Mouse (Mus musculus): ENCODE measurements around the gene Zer1. TPM values are rescaled to one million over a fixed set of nuclear protein-coding genes. Genes with fewer than 3 reads are reported as not detected.
A peak's percentile ranks its signal among the peaks of the same experiment; 100 is the strongest.
"Not testable (repeated sequence)": the region's sequence is repeated elsewhere in the genome, so short reads cannot be mapped to it uniquely, and the experiment has no call there.

Zer1 gene
- polyA plus RNA-seq, 1 experiment from 2014 or later = 2.6 TPM

DNA sequence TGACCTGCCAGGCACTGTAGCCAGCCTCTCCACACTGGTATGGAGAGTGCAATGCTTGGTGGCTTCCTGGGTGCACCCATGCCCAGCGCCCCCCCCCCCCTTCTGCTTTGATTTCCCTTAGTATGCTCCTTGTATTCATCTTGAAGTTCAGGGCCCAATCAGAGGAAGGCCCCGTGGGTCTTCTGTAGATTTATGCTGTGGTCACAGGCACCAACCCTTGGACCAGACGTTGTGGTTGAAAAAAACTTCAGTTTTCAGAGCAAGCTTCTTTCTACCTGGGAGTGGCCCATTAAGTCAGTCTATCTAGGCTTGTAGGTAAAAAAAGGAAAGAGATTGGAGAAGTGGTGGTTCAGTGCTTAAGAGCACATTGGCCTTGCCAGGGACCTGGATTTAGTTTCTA lies 60.6 kb downstream of the Zer1 start:
- 3% methylated on average over 3 of the region's 3 CpGs for WGBS (ENCODE audit: insufficient replicate concordance)

DNA sequence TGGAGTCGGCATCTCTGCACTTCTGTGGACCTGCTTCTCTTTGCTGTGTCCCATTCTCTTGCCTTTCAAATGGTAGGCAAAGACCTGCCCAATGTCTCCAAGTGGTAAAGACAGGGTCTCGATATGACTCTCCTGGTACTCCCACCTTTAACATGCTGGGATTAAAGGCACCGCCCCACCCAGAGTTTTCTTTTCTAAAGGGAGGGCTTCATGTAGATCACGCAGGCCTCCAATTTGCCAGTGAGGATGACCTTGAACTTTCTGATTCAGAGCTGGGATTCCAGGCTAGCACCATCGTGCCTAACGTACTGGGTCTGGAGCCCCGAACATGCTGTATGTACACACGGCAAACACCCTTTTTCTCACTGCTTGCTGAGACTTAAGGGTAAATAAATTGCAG lies 61.1 kb downstream of the Zer1 start:
- H3K4me2 ChIP-seq = peak overlapping the region; percentile 98
- H3K9me3 ChIP-seq (replicated peaks) = no peaks in the 10 kb centered on the region
- ATAC-seq (ENCODE audit: low read depth) (no peak), DNase-seq (no peak)
- peak overlapping the region; percentile 91 for H3K27ac ChIP-seq
- H3K4me3 ChIP-seq (replicated peaks) = peak overlapping the region; percentile 70
- peaks cover 61% of the 10 kb centered on the region for H3K4me1 ChIP-seq (replicated peaks)
- under 1% methylated on average over 8 of the region's 8 CpGs for WGBS (ENCODE audit: insufficient replicate concordance)
- H3K9ac ChIP-seq = peak overlapping the region; percentile 86
- H3K27me3 ChIP-seq = no peaks in the 10 kb centered on the region
- peaks cover 4% of the 10 kb centered on the region; the same call in 1 of the 2 replicates for H3K36me3 ChIP-seq

More for the DNA sequence above, 60.6 kb downstream of the Zer1 start:
- peaks cover 66% of the 10 kb centered on the region for H3K4me1 ChIP-seq (replicated peaks)
- ATAC-seq (ENCODE audit: low read depth) (no peak), DNase-seq (no peak)
- peak overlapping the region; percentile 86 for H3K9ac ChIP-seq
- peak overlapping the region; percentile 70 for H3K4me3 ChIP-seq (replicated peaks)
- H3K27ac ChIP-seq = peak overlapping the region; percentile 91
- no peaks in the 10 kb centered on the region for H3K9me3 ChIP-seq (replicated peaks)
- H3K36me3 ChIP-seq = peaks cover 10% of the 10 kb centered on the region
- no peaks in the 10 kb centered on the region for H3K27me3 ChIP-seq
- peak overlapping the region; percentile 98 for H3K4me2 ChIP-seq

- under 1% methylated on average over 40 of the region's 40 CpGs for WGBS (ENCODE audit: insufficient replicate concordance)
- H3K27ac ChIP-seq = peak overlapping the region; percentile 91
- H3K27me3 ChIP-seq = no peaks in the 10 kb centered on the region
- peak; percentile 21; the same call in 1 of the 2 replicates for ATAC-seq (ENCODE audit: low read depth)
- H3K4me3 ChIP-seq (replicated peaks) = peak overlapping the region; percentile 70
- H3K4me2 ChIP-seq = peak overlapping the region; percentile 98
- H3K9me3 ChIP-seq (replicated peaks) = no peaks in the 10 kb centered on the region
- H3K4me1 ChIP-seq (replicated peaks) = peaks cover 54% of the 10 kb centered on the region
- DNase-seq = peak; percentile 69
- no peaks in the 10 kb centered on the region for H3K36me3 ChIP-seq
- peak overlapping the region; percentile 86 for H3K9ac ChIP-seq
Observed at GRCm38 (mm10) chr2:30062249-30063093, 61.9 kb downstream of the Zer1 start.

- Histone ChIP-seq H3K9ac (peak overlapping the region; percentile 86), H3K36me3 (no peaks in the 10 kb centered on the region), H3K4me1 (replicated peaks) (peaks cover 55% of the 10 kb centered on the region), H3K27me3 (no peaks in the 10 kb centered on the region), H3K9me3 (replicated peaks) (no peaks in the 10 kb centered on the region), H3K4me2 (peak overlapping the region; percentile 98), H3K4me3 (replicated peaks) (peak overlapping the region; percentile 70), H3K27ac (peak overlapping the region; percentile 91)
- 4% methylated on average over 37 of the region's 37 CpGs for WGBS (ENCODE audit: insufficient replicate concordance)
- ATAC-seq (ENCODE audit: low read depth) (no peak), DNase-seq (peak; percentile 61)
Observed at GRCm38 (mm10) chr2:30061215-30062166, 62.9 kb downstream of the Zer1 start.

DNA sequence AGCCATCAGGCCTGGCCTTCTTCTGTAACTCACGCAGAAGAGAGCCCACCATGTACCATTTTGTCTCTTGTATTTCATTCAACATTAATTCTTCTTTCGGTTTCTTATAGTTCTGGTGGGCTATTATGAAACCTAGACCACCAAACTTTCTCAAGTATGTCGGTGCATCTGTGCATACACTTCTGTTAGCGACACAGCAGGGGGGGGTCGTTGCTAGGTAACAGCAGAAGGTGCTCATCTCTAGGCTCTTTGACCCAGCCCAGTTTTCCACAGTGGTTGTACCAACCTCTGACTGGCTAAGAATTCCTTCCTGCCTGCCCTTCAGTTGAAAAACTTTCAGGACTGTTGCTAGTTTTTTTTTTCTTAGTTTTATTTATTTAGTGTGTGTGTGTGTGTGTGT lies 66.0 kb downstream of the Zer1 start:
- peaks cover 32% of the 10 kb centered on the region for H3K4me1 ChIP-seq (replicated peaks)
- no peak overlapping the region for H3K4me3 ChIP-seq (replicated peaks)
- H3K9ac ChIP-seq = no peak overlapping the region
- no peaks in the 10 kb centered on the region for H3K9me3 ChIP-seq (replicated peaks)
- 73% methylated on average over 5 of the region's 5 CpGs for WGBS (ENCODE audit: insufficient replicate concordance)
- no peak for ATAC-seq (ENCODE audit: low read depth)
- no peak for DNase-seq
- H3K36me3 ChIP-seq = no peaks in the 10 kb centered on the region
- no peak overlapping the region for H3K27ac ChIP-seq
- H3K27me3 ChIP-seq = no peaks in the 10 kb centered on the region
- no peak overlapping the region for H3K4me2 ChIP-seq

DNA sequence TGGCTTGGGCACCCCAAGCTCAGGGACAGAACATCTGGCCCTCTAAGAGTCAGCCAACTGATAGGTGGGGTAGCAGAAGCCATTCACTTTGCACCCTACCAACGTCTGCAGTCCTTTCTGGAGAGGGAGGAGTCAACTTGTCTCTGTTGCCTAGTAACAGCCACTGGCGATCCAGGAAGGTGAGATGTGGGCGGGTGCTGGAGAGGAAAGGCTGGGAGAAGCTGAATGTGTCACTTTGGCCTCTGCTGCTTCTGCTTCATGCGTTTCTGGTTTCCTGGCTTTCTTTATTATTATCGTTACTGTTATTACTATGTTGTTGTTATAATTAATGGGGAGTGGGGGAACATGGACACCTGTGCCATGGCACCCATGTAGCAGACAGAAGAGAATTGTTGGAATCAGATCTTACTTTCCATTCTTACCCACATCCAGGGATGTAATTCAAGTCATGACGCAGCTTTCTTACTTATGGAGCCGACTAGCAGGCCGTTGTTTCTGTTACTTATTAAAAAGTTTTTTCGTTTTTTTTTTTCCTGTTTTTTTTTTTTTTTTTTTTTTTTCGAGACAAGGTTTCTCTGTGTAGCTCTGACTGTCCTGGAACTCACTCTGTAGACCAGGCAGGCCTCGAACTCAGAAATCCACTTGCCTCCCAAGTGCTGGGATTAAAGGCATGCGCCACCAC lies 67.0 kb downstream of the Zer1 start, which contains the start of gene Set:
Gene Set (plus strand): TSS at position 156 of the 682 bp plus-strand sequence.
- no peaks in the 10 kb centered on the region for H3K36me3 ChIP-seq
- H3K9me3 ChIP-seq (replicated peaks) = no peaks in the 10 kb centered on the region
- WGBS (ENCODE audit: insufficient replicate concordance) = 42% methylated on average over 12 of the region's 12 CpGs
- ATAC-seq (ENCODE audit: low read depth) (peak; percentile 67), DNase-seq (peak; percentile 55)
- no peak within 1 kb of the TSS for H3K27ac ChIP-seq
- no peaks in the 10 kb centered on the region for H3K27me3 ChIP-seq
- H3K4me2 ChIP-seq = no peak within 1 kb of the TSS
- no peak within 1 kb of the TSS for H3K4me3 ChIP-seq (replicated peaks)
- H3K9ac ChIP-seq = no peak within 1 kb of the TSS
- peaks cover 23% of the 10 kb centered on the region for H3K4me1 ChIP-seq (replicated peaks)

DNA sequence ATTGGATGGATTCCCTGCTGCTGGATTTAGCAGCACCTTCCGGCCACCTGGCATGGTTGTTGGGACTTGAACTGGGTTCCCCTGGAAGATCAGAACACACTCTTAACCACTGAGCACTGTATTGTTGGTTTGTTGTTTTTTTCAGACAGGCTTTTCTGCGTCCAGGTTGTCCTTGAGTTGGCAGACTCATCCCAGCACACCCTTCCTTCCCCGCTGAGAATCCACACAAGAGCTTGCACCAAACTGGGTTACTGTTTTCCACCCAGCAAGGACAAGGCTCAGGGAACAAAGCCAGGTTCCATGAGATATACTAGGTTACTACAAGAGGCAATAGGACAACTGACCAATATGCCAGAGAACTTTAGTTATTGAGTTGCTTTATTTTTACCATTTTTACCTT lies 67.6 kb downstream of the Zer1 start:
- Histone ChIP-seq H3K27ac (no peak overlapping the region), H3K36me3 (no peaks in the 10 kb centered on the region), H3K9ac (no peak overlapping the region), H3K4me3 (replicated peaks) (no peak overlapping the region), H3K4me2 (no peak overlapping the region), H3K4me1 (replicated peaks) (peaks cover 19% of the 10 kb centered on the region), H3K9me3 (replicated peaks) (no peaks in the 10 kb centered on the region), H3K27me3 (no peaks in the 10 kb centered on the region)
- ATAC-seq (ENCODE audit: low read depth) (no peak), DNase-seq (no peak)
- 78% methylated on average over 3 of the region's 3 CpGs for WGBS (ENCODE audit: insufficient replicate concordance)

DNA sequence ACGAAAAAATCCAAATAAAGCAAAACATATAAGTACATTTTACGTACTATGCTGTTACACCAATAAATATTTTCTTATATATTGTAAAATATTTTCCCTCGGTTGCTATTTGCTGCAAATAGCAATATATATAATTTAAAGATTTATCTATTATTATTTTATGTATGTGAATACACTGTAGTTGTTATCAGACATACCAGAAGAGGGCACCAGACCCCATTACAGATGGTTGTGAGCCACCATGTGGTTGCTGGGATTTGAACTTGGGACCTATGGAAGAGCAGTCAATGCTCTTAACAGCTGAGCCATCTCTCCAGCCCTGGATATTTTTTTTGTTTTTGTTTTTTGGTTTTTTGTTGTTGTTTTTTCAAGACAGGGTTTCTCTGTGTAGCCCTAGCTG lies 69.1 kb downstream of the Zer1 start:
- ATAC-seq (ENCODE audit: low read depth); H3K36me3 ChIP-seq; H3K4me2 ChIP-seq; H3K4me1 ChIP-seq (replicated peaks); DNase-seq; H3K27ac ChIP-seq; H3K9me3 ChIP-seq (replicated peaks); H3K9ac ChIP-seq; H3K27me3 ChIP-seq; H3K4me3 ChIP-seq (replicated peaks): not testable (repeated sequence)
- WGBS (ENCODE audit: insufficient replicate concordance) = 82% methylated on average over 3 of the region's 3 CpGs

DNA sequence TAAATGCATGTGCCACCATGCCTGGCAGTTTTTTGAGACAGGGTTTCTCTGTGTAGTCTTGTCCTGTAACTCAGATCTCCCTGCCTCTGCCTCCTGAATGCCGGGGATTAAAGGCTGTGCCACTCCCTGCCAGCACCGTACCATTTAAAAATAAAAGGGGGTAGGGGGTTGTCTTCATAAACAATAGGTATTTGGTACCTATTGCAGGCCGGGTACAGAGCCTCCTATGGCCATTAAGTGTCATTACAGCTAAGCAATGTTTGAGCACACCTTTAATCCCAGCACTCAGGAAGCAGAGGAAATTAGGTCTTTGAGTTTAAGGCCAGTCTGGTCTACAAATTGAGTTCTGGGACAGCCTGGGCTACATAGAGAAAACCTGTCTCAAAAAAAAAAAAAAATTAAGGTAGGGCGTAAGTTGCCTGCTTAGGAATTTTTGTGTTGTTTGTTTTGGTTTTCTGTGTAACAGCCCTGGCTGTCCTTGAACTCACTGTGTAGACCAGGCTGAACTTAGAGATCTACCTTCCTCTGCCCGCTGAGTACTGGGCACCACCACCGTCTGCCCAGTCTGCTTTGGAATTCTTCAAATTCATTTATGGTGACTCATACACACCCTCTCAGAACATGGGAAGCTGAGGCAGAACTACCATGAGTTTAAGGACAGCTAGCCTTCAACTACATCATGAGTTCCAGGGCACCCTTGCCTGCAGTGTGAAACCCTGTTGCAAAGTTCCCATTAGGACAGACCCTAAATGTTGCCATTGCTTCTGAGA lies 72.2 kb downstream of the Zer1 start:
- no peak overlapping the region for H3K4me3 ChIP-seq (replicated peaks)
- ATAC-seq (ENCODE audit: low read depth) (no peak), DNase-seq (no peak)
- no peaks in the 10 kb centered on the region for H3K27me3 ChIP-seq
- H3K9ac ChIP-seq = no peak overlapping the region
- H3K27ac ChIP-seq = no peak overlapping the region
- H3K4me2 ChIP-seq = no peak overlapping the region
- H3K36me3 ChIP-seq = no peaks in the 10 kb centered on the region
- 36% methylated on average over 6 of the region's 6 CpGs for WGBS (ENCODE audit: insufficient replicate concordance)
- H3K9me3 ChIP-seq (replicated peaks) = no peaks in the 10 kb centered on the region
- H3K4me1 ChIP-seq (replicated peaks) = peaks cover 24% of the 10 kb centered on the region

DNA sequence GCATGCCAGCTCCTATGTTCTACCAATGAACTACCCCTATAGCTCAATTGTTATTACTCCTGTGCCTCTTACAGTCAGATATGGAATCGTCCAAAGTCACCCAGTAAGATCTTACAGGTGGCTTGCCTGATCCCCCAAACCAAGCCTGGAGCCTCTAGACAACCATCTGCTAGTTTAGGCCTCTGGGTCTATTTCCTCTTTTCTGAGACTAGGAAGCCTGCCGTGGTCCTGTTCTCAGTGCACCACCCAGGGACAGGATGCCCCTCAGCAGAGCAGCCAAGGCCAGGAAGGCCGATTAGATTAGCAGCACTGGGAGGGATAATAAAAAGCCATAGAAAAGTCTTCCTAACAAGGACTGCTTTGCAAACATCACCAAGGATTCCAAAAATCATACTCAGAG lies 74.6 kb downstream of the Zer1 start:
- H3K9ac ChIP-seq = no peak overlapping the region
- no peak for ATAC-seq (ENCODE audit: low read depth)
- H3K27me3 ChIP-seq = no peaks in the 10 kb centered on the region
- WGBS (ENCODE audit: insufficient replicate concordance) = 22% methylated on average over 3 of the region's 3 CpGs
- no peak for DNase-seq
- peak overlapping the region; percentile 80; the same call in 1 of the 2 replicates for H3K4me2 ChIP-seq
- no peaks in the 10 kb centered on the region for H3K9me3 ChIP-seq (replicated peaks)
- H3K27ac ChIP-seq = peak overlapping the region; percentile 89
- H3K4me3 ChIP-seq (replicated peaks) = no peak overlapping the region
- H3K4me1 ChIP-seq (replicated peaks) = peaks cover 22% of the 10 kb centered on the region
- no peaks in the 10 kb centered on the region; the same call in 1 of the 2 replicates for H3K36me3 ChIP-seq

Data from liver, embryonic 13.5 days (tissue).